Mouse (Mus musculus) limb, embryonic 12.5 days (tissue): ENCODE data around the gene Cd8a. TPM values are rescaled to one million over a fixed set of nuclear protein-coding genes. Genes with fewer than 3 reads are reported as not detected.

Experiments used
- ATAC-seq: fragments of 200-750 bp; cut with Nextera tagmentation; 2 replicates; pipeline ENCODE4 v1.8.0; 2017; ENCODE audit warnings: low read depth, moderate TSS enrichment; ENCODE audit not compliant: insufficient number of reproducible peaks, insufficient read depth, low FRiP score, low TSS enrichment
- H3K27ac ChIP-seq: fragments of 300-500 bp; sonication (generic); 2 replicates; pipeline ENCODE4 v1.5.1; 2016; ENCODE audit warnings: mild to moderate bottlenecking, moderate library complexity
- H3K27me3 ChIP-seq: fragments of 300-500 bp; sonication (generic); 2 replicates; pipeline ENCODE4 v1.6.1; 2016; ENCODE audit warnings: mild to moderate bottlenecking, moderate library complexity
- H3K36me3 ChIP-seq: fragments of 300-500 bp; sonication (generic); 2 replicates; pipeline ENCODE4 v1.6.1; 2016; ENCODE audit warnings: mild to moderate bottlenecking, moderate library complexity
- H3K4me1 ChIP-seq: fragments of 300-500 bp; sonication (generic); replicated peaks from 2 replicates; pipeline ENCODE4 v1.6.1; 2016
- H3K4me2 ChIP-seq: fragments of 300-500 bp; sonication (generic); 2 replicates; pipeline ENCODE4 v1.6.1; 2016; ENCODE audit warnings: mild to moderate bottlenecking, moderate library complexity
- H3K4me3 ChIP-seq: fragments of 300-500 bp; sonication (generic); replicated peaks from 2 replicates; pipeline ENCODE4 v1.5.1; 2016; ENCODE audit warnings: mild to moderate bottlenecking
- H3K9ac ChIP-seq: fragments of 300-500 bp; sonication (generic); replicated peaks from 2 replicates; pipeline ENCODE4 v1.6.1; 2016; ENCODE audit warnings: mild to moderate bottlenecking, moderate library complexity
- H3K9me3 ChIP-seq: fragments of 300-500 bp; sonication (generic); 2 replicates; pipeline ENCODE4 v1.6.1; 2016; ENCODE audit warnings: mild to moderate bottlenecking, moderate library complexity
- WGBS: fragments of 180-500 bp; shearing (Covaris S2); methylation state at CpG from one replicate; pipeline ENCODE4 v1.1.7; 2016; 5-methylcytosine and 5-hydroxymethylcytosine counted together
- polyA plus RNA-seq: library from polyadenylated mRNA; unstranded; fragments of >200 nt; fragmentation: Nextera tagmentation; extraction: Ambion mirVana; gene quantifications from 2 replicates; pipeline ENCODE4 v1.2.1, GENCODE M21; 2016

Cd8a gene
- polyA plus RNA-seq, 1 experiment from 2014 or later: 0.06 TPM

GRCm38 (mm10) chr6:71341179-71341578, 32.0 kb upstream of the Cd8a start:
- 92% methylated on average over 9 of the region's 9 CpGs for WGBS

GRCm38 (mm10) chr6:71348006-71348405, 25.2 kb upstream of the Cd8a start:
- no peak for ATAC-seq
- Histone ChIP-seq H3K27ac (no peak overlapping the region), H3K4me2 (no peak overlapping the region), H3K4me3 (no peak overlapping the region), H3K9me3 (peaks cover 9% of the 10 kb centered on the region; the same call in 1 of the 2 replicates), H3K4me1 (no peaks in the 10 kb centered on the region), H3K27me3 (no peaks in the 10 kb centered on the region), H3K9ac (no peak overlapping the region), H3K36me3 (no peaks in the 10 kb centered on the region)
- WGBS: 91% methylated on average over 9 of the region's 9 CpGs

More at GRCm38 (mm10) chr6:71341179-71341578, 32.0 kb upstream of the Cd8a start:
- H3K4me3 ChIP-seq: no peak overlapping the region
- no peaks in the 10 kb centered on the region for H3K36me3 ChIP-seq
- H3K9ac ChIP-seq: no peak overlapping the region
- no peaks in the 10 kb centered on the region for H3K4me1 ChIP-seq
- H3K9me3 ChIP-seq: no peaks in the 10 kb centered on the region
- H3K4me2 ChIP-seq: no peak overlapping the region
- no peak overlapping the region for H3K27ac ChIP-seq
- no peak for ATAC-seq
- H3K27me3 ChIP-seq: no peaks in the 10 kb centered on the region

GRCm38 (mm10) chr6:71351201-71351600, 22.0 kb upstream of the Cd8a start:
- 91% methylated on average over 3 of the region's 3 CpGs for WGBS
- ATAC-seq: no peak
- Histone ChIP-seq H3K27ac (no peak overlapping the region), H3K4me1 (no peaks in the 10 kb centered on the region), H3K4me2 (no peak overlapping the region), H3K4me3 (no peak overlapping the region), H3K36me3 (no peaks in the 10 kb centered on the region), H3K27me3 (no peaks in the 10 kb centered on the region), H3K9me3 (peaks cover 9% of the 10 kb centered on the region; the same call in 1 of the 2 replicates), H3K9ac (no peak overlapping the region)

GRCm38 (mm10) chr6:71352201-71352600, 21.0 kb upstream of the Cd8a start:
- Histone ChIP-seq H3K4me3 (no peak overlapping the region), H3K27me3 (no peaks in the 10 kb centered on the region), H3K4me2 (no peak overlapping the region), H3K9ac (no peak overlapping the region), H3K36me3 (no peaks in the 10 kb centered on the region), H3K9me3 (peaks cover 9% of the 10 kb centered on the region; the same call in 1 of the 2 replicates), H3K27ac (no peak overlapping the region), H3K4me1 (no peaks in the 10 kb centered on the region)
- WGBS: 93% methylated on average over 6 of the region's 6 CpGs
- no peak for ATAC-seq

- H3K4me3 ChIP-seq: no peak overlapping the region
- H3K4me2 ChIP-seq: no peak overlapping the region
- no peak overlapping the region for H3K27ac ChIP-seq
- no peaks in the 10 kb centered on the region for H3K27me3 ChIP-seq
- WGBS: 80% methylated on average over 10 of the region's 10 CpGs
- no peak overlapping the region for H3K9ac ChIP-seq
- H3K4me1 ChIP-seq: no peaks in the 10 kb centered on the region
- no peak for ATAC-seq
- no peaks in the 10 kb centered on the region for H3K36me3 ChIP-seq
- peaks cover 2% of the 10 kb centered on the region; the same call in 1 of the 2 replicates for H3K9me3 ChIP-seq
Observed at GRCm38 (mm10) chr6:71352866-71353427, 20.3 kb upstream of the Cd8a start.

GRCm38 (mm10) chr6:71353722-71354121, 19.5 kb upstream of the Cd8a start:
- Histone ChIP-seq H3K27ac (no peak overlapping the region), H3K4me1 (no peaks in the 10 kb centered on the region), H3K9ac (no peak overlapping the region), H3K4me3 (no peak overlapping the region), H3K4me2 (no peak overlapping the region), H3K36me3 (no peaks in the 10 kb centered on the region), H3K9me3 (no peaks in the 10 kb centered on the region), H3K27me3 (no peaks in the 10 kb centered on the region)
- 75% methylated on average over 2 of the region's 2 CpGs for WGBS
- no peak for ATAC-seq

GRCm38 (mm10) chr6:71357493-71357892, 15.7 kb upstream of the Cd8a start:
- WGBS: 88% methylated on average over 7 of the region's 7 CpGs
- no peak overlapping the region for H3K4me2 ChIP-seq
- no peaks in the 10 kb centered on the region for H3K27me3 ChIP-seq
- no peaks in the 10 kb centered on the region for H3K9me3 ChIP-seq
- no peak overlapping the region for H3K4me3 ChIP-seq
- no peak overlapping the region for H3K27ac ChIP-seq
- H3K36me3 ChIP-seq: no peaks in the 10 kb centered on the region
- H3K4me1 ChIP-seq: no peaks in the 10 kb centered on the region
- no peak overlapping the region for H3K9ac ChIP-seq
- no peak for ATAC-seq

GRCm38 (mm10) chr6:71360221-71360620, 13.0 kb upstream of the Cd8a start:
- H3K27me3 ChIP-seq: no peaks in the 10 kb centered on the region
- no peaks in the 10 kb centered on the region for H3K9me3 ChIP-seq
- WGBS: 77% methylated on average over 4 of the region's 4 CpGs
- H3K4me1 ChIP-seq: no peaks in the 10 kb centered on the region
- no peak overlapping the region for H3K4me2 ChIP-seq
- ATAC-seq: no peak
- H3K36me3 ChIP-seq: no peaks in the 10 kb centered on the region
- no peak overlapping the region for H3K4me3 ChIP-seq
- H3K27ac ChIP-seq: no peak overlapping the region
- no peak overlapping the region for H3K9ac ChIP-seq

GRCm38 (mm10) chr6:71360751-71361150, 12.5 kb upstream of the Cd8a start:
- H3K27me3 ChIP-seq: no peaks in the 10 kb centered on the region
- no peak overlapping the region for H3K27ac ChIP-seq
- no peak for ATAC-seq
- no peaks in the 10 kb centered on the region for H3K9me3 ChIP-seq
- no peaks in the 10 kb centered on the region for H3K4me1 ChIP-seq
- no peaks in the 10 kb centered on the region for H3K36me3 ChIP-seq
- H3K4me3 ChIP-seq: no peak overlapping the region
- H3K9ac ChIP-seq: no peak overlapping the region
- 57% methylated on average over 5 of the region's 5 CpGs for WGBS
- no peak overlapping the region for H3K4me2 ChIP-seq

- no peaks in the 10 kb centered on the region for H3K36me3 ChIP-seq
- H3K4me3 ChIP-seq: no peak overlapping the region
- no peak overlapping the region for H3K4me2 ChIP-seq
- no peak overlapping the region for H3K27ac ChIP-seq
- 77% methylated on average over 10 of the region's 10 CpGs for WGBS
- H3K9me3 ChIP-seq: no peaks in the 10 kb centered on the region
- no peaks in the 10 kb centered on the region for H3K4me1 ChIP-seq
- no peak overlapping the region for H3K9ac ChIP-seq
- H3K27me3 ChIP-seq: no peaks in the 10 kb centered on the region
- no peak for ATAC-seq
Observed at GRCm38 (mm10) chr6:71361156-71361670, 12.0 kb upstream of the Cd8a start.

- no peaks in the 10 kb centered on the region for H3K9me3 ChIP-seq
- H3K9ac ChIP-seq: no peak overlapping the region
- no peaks in the 10 kb centered on the region for H3K4me1 ChIP-seq
- H3K27me3 ChIP-seq: no peaks in the 10 kb centered on the region
- H3K4me3 ChIP-seq: no peak overlapping the region
- ATAC-seq: no peak
- 86% methylated on average over 2 of the region's 2 CpGs for WGBS
- no peaks in the 10 kb centered on the region for H3K36me3 ChIP-seq
- no peak overlapping the region for H3K4me2 ChIP-seq
- no peak overlapping the region for H3K27ac ChIP-seq
Observed at GRCm38 (mm10) chr6:71363995-71364394, 9.2 kb upstream of the Cd8a start.

GRCm38 (mm10) chr6:71369416-71369815, 3.8 kb upstream of the Cd8a start:
- Histone ChIP-seq H3K9ac (no peak overlapping the region), H3K27me3 (no peaks in the 10 kb centered on the region), H3K36me3 (no peaks in the 10 kb centered on the region), H3K4me1 (no peaks in the 10 kb centered on the region), H3K27ac (no peak overlapping the region), H3K4me2 (no peak overlapping the region), H3K9me3 (no peaks in the 10 kb centered on the region), H3K4me3 (no peak overlapping the region)
- 90% methylated on average over 6 of the region's 6 CpGs for WGBS
- no peak for ATAC-seq
